Mouse (Mus musculus) granulocyte monocyte progenitor cell, adult 5-6 weeks (primary cell): ENCODE measurements around the gene Shc2. TPM values are rescaled to one million over a fixed set of nuclear protein-coding genes. Genes with fewer than 3 reads are reported as not detected.
A peak's percentile ranks its signal among the peaks of the same experiment; 100 is the strongest.

Experiments used
- ATAC-seq: replicated peaks from 2 replicates; pipeline ENCODE4 v1.8.0; 2016; ENCODE audit warnings: mild to moderate bottlenecking, moderate TSS enrichment, inconsistent platforms; ENCODE audit not compliant: poor library complexity, severe bottlenecking
- total RNA-seq, 2 experiments: library from RNA; stranded (forward) in 1 of 2; stranded (reverse) in 1 of 2; fragments of 200-712, 200-1000 nt in 1 of 2; fragments of >200 nt in 1 of 2; fragmentation: Nextera tagmentation in 1 of 2; gene quantifications; 2 replicates each; pipeline ENCODE4 v1.2.3; 2014 to 2017

Gene Shc2
- total RNA-seq, 2 experiments from 2014 or later = not detected

DNA sequence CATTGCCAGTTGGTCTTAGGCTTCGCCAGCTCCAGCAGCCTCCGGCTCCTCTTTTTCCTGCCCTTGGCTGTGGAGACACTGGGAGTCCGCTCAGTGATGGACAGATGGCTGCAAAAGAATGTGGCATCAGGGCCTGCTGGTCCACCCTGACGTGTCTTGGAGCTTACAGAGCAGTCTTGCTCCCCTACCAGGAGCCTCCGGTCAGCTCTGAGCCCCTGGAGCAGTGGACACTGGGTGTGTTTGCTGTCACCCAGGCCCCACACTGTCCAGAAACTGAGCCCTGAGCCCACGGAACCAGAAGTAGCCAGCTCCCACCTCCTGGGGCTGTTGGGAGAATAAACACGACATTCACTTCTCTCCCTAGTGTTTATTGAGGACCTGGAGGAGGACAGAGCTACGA, 51.5 kb downstream of the Shc2 start:
- no peak for ATAC-seq

- no peak for ATAC-seq
These were observed 52.0 kb downstream of the Shc2 start for GRCm38 (mm10) chr10:79585723-79586122.

DNA sequence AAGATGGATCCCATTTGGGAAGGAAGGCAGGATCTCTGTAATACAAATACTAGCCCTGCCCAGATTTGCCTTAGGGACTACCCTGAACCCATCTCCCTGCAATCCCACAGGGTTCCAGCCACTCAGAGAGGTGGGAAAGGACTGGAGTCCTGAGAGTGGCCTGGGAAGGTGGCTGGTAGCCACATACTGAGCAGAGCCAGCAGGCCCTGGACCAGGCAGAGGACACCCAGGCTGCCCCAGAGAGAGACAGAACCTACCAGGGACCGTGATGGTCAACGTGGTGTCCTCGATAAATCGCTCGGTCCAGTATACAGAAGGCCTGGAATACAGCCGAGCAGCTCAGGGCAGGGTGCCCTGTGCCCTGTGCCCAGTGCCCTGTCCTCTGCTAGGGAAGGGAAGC, 52.6 kb downstream of the Shc2 start:
- ATAC-seq = no peak

DNA sequence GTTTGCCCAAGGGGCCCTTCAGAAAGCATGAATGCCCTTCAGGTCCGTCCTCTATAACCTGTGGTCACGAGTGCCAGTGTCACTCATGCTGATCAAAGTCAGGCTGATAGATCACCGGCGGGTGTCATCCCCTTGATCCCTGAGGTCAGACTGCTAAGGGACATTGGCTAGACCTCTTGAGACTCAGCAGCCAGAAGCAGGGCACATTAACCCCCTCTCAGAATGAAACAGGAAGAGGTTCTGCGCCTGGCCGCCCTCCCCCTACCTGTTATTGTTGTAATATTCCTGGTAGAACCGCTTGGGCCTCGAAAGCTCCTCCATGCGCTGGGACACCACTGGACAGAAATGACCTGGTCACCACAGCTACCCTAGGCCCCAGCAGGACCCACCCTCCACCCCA, 53.3 kb downstream of the Shc2 start:
- ATAC-seq = 0 out of 2 replicates have a peak, but pooled peaks have one; percentile 10

GRCm38 (mm10) chr10:79584021-79584420, 53.7 kb downstream of the Shc2 start:
- no peak for ATAC-seq

DNA sequence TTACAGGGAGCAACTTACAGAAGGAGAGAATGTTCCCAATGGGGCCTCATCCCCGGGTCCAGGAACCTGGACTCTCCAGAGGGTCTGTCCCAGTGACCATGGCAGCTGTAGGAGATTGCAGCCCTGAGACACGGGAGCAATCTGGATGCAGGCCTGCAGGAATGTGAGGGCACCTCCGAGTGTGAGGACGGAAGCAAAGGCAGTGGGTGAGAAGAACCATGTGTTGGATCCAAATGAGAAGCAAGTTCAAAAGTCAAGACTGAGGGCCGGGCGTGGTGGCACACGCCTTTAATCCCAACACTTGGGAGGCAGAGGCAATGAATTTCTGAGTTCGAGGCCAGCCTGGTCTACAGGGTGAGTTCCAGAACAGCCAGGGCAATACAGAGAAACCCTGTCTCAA, 56.2 kb downstream of the Shc2 start:
- no peak for ATAC-seq

DNA sequence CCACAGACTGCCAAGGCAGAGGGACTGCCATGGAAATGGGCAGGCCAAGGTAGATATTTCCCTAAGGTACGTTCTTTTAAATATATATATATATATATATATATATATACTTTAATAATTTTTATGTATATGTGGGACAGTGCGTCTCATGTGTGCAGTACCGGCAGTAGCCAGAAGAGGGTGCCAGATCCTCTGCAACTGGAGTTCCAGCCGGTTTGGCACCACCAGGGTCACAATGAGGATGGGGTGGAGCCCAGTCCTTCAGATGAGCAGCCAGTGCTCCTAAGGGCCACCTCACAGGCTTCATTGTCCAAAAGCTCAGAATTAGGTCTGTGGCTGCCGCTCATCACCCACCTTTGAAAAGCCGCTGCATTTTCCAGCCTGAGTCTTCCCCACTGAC, 56.9 kb downstream of the Shc2 start:
- ATAC-seq = peak; percentile 77

DNA sequence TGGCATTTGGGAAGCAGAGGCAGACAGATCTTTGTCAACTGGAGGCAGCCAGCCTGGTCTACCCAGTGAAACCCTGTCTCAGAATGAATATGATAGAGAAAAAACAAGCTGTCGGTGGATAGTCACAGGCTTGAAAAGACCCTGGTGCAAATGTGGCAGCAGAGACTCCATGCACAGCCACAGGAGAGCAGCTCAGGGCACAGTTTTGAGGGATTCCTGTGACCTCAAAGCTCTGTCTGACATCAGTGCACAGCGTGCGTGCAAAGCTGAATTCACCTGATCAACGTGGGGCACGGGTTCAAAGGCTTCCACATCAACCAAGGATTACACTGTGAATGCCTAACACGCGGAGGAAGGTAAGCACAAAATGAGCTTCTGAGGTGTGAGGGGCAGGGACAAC, 57.4 kb downstream of the Shc2 start:
- ATAC-seq = no peak

DNA sequence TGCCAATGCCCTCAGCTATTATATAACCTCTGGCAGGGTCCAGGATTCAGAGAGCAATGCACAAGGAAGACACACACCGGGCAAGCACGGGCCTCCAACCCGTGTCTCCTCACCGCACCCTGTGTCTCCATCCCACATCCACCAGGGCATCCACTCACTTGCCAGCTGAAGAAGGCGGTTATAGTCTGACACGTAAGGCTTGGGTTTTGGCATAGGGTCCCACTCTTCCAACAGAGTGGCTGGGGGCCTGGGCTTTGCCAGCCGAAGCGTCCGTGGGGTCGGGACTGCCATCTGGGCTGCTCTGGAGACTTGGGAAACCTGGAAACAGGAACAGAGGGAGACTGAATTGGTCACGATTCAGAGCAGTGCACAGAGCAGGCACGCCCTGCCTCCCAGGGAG, 57.9 kb downstream of the Shc2 start:
- ATAC-seq = no peak

DNA sequence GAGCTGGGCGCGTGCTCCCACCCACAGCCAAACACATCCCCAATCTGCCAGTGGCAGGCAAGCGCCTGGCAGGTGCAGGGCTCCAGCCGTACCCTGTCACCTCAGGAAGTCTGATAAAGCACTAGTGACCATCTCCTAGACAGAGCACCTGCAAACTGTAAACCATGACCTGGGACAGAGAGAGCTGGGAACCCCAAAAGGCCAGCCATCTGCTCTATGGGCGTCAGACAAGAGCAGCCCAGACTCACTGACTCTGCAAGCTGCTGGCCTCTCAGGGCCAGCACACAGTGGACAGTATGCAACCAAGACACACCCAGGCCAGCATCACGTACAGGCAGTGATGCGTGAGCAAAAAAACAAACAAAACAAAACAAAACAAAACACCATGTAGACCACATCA, 58.8 kb downstream of the Shc2 start:
- no peak for ATAC-seq

GRCm38 (mm10) chr10:79578276-79578675, 59.4 kb downstream of the Shc2 start:
- ATAC-seq = no peak

DNA sequence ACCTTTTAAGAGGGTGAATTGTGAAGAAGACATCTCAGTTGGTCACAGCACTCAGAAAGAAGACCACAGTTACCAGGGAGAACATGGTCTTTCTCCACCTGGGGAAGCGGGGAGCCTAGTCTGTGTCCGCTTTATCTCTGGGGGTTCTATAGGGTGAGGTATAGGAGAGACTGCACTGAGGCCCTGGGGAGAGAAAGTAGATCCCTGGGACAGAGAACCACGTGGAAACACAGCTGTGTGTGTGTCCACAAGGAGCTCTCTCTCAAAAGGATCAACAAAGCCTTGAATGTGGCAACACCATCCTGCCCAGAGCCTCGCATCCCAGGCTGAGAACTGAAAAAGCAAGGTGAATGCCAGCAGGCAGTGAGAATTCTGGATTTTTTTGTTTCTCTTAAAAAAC, 60.3 kb downstream of the Shc2 start:
- no peak for ATAC-seq

DNA sequence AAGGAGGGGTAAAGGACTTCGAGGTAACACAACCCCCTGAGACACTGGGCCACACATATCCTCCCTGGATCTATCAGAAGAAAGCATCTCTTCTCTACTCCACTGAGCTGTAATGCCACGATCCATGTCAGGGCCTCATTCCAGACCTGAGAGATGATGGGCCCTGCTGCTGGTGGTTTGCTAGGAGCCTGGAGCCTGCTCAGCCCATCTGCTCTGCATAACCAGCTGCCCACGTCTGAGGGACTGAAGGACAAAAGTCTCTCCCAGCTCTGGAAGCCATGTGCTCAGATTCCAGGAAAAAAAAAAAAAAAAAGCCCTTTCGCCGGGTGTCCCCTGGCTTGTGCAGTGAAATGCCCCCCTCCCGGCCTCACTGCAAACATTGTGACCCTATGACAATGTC, 62.0 kb downstream of the Shc2 start:
- no peak for ATAC-seq

DNA sequence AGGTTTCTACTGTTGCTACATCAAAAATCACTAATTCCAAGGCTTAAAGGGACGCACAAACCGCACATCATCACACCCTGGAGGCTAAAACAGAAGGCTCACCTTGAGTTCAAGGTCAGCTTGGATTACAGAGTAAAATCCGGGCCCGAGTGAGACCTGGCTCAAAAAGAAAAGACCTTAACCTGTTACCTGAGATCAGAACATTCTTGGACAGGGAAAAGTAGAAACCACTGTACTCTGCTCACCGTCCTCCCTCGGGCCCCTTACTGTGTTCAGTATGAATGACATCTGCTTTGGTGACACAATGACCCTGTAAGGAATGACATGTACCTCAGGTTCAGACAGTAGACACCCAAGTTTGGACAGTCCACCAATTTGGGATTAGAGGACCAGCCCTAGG, 62.9 kb downstream of the Shc2 start:
- no peak for ATAC-seq

GRCm38 (mm10) chr10:79574350-79574749, 63.4 kb downstream of the Shc2 start:
- ATAC-seq = no peak

GRCm38 (mm10) chr10:79573611-79574010, 64.1 kb downstream of the Shc2 start:
- no peak for ATAC-seq

- no peak for ATAC-seq
These were observed 66.4 kb downstream of the Shc2 start for GRCm38 (mm10) chr10:79571314-79571713.

DNA sequence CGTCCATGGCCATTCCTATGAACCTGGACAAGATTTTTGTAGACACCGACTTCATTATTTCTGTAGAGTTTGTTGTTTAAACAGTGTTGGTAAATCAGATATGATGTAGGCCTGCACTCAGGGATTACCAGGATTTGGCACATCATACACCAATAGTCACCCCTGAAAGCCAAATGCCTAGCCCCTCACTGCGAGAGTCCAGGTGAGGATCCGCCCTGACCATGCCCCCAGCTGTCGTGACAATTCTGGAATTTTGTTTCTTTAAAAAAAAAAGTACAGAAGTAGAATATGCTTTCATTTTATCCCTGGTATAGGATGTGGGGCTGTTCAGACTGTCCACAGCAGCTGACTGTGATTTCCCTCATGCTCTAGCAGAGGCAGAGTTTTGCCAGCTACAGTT, 67.8 kb downstream of the Shc2 start:
- ATAC-seq = no peak

Other genes starting within 250 kb of the Shc2 start
- not detected in 2 replicates for gene Vmn2r83, start 169.2 kb downstream of the Shc2 start, total RNA-seq (2014; fragmentation: Nextera tagmentation)
- not detected in 2 replicates for gene Vmn2r83, start 169.2 kb downstream of the Shc2 start, total RNA-seq (2017)
- 13.9 and 14.8 TPM in 2 replicates for gene Plpp2, start 104.1 kb downstream of the Shc2 start, total RNA-seq (2014; fragmentation: Nextera tagmentation)
- 5.3 and 7.9 TPM in 2 replicates for gene Plpp2, start 104.1 kb downstream of the Shc2 start, total RNA-seq (2017)
- 24.4 and 24.8 TPM in 2 replicates for gene Mier2, start 82.7 kb downstream of the Shc2 start, total RNA-seq (2014; fragmentation: Nextera tagmentation)
- 10.8 and 16.8 TPM in 2 replicates for gene Mier2, start 82.7 kb downstream of the Shc2 start, total RNA-seq (2017)
- not detected in 2 replicates for gene Theg, start 50.6 kb downstream of the Shc2 start, total RNA-seq (2014; fragmentation: Nextera tagmentation)
- not detected in 2 replicates for gene Theg, start 50.6 kb downstream of the Shc2 start, total RNA-seq (2017)
- gene C2cd4c, start 23.9 kb downstream of the Shc2 start, total RNA-seq (2014; fragmentation: Nextera tagmentation) = not detected in 2 replicates
- gene C2cd4c, start 23.9 kb downstream of the Shc2 start, total RNA-seq (2017) = not detected in 2 replicates
- not detected in 2 replicates for gene Odf3l2, start 7.8 kb upstream of the Shc2 start, total RNA-seq (2014; fragmentation: Nextera tagmentation)
- not detected in 2 replicates for gene Odf3l2, start 7.8 kb upstream of the Shc2 start, total RNA-seq (2017)
- gene Madcam1, start 26.6 kb upstream of the Shc2 start, total RNA-seq (2014; fragmentation: Nextera tagmentation) = not detected in 2 replicates
- gene Madcam1, start 26.6 kb upstream of the Shc2 start, total RNA-seq (2017) = not detected in 2 replicates
- gene Tpgs1, start 31.5 kb upstream of the Shc2 start, total RNA-seq (2014; fragmentation: Nextera tagmentation) = 7.4 and 9.7 TPM in 2 replicates
- 8.1 and 14.6 TPM in 2 replicates for gene Tpgs1, start 31.5 kb upstream of the Shc2 start, total RNA-seq (2017)
- gene Cdc34, start 44.3 kb upstream of the Shc2 start, total RNA-seq (2014; fragmentation: Nextera tagmentation) = 110 and 115 TPM in 2 replicates
- 98.7 and 142 TPM in 2 replicates for gene Cdc34, start 44.3 kb upstream of the Shc2 start, total RNA-seq (2017)
- 2.2 TPM in 1 of 2 replicates, not detected in the other for gene Gzmm, start 51.1 kb upstream of the Shc2 start, total RNA-seq (2014; fragmentation: Nextera tagmentation)
- 0.34 TPM in 1 of 2 replicates, not detected in the other for gene Gzmm, start 51.1 kb upstream of the Shc2 start, total RNA-seq (2017)
- gene Bsg, start 66.6 kb upstream of the Shc2 start, total RNA-seq (2014; fragmentation: Nextera tagmentation) = 253 and 319 TPM in 2 replicates
- gene Bsg, start 66.6 kb upstream of the Shc2 start, total RNA-seq (2017) = 278 and 345 TPM in 2 replicates
- gene Hcn2, start 78.7 kb upstream of the Shc2 start, total RNA-seq (2014; fragmentation: Nextera tagmentation) = 0.28 TPM in 1 of 2 replicates, not detected in the other
- 0.39 TPM in 1 of 2 replicates, not detected in the other for gene Hcn2, start 78.7 kb upstream of the Shc2 start, total RNA-seq (2017)
- 28.6 and 56.2 TPM in 2 replicates for gene Polrmt, start 108.7 kb upstream of the Shc2 start, total RNA-seq (2014; fragmentation: Nextera tagmentation)
- gene Polrmt, start 108.7 kb upstream of the Shc2 start, total RNA-seq (2017) = 12.7 and 14.0 TPM in 2 replicates
- not detected in 2 replicates for gene Fgf22, start 117.2 kb upstream of the Shc2 start, total RNA-seq (2014; fragmentation: Nextera tagmentation)
- gene Fgf22, start 117.2 kb upstream of the Shc2 start, total RNA-seq (2017) = not detected in 2 replicates
- gene Rnf126, start 129.0 kb upstream of the Shc2 start, total RNA-seq (2014; fragmentation: Nextera tagmentation) = 32.1 and 64.5 TPM in 2 replicates
- gene Rnf126, start 129.0 kb upstream of the Shc2 start, total RNA-seq (2017) = 17.3 and 28.2 TPM in 2 replicates
- gene Fstl3, start 139.4 kb upstream of the Shc2 start, total RNA-seq (2014; fragmentation: Nextera tagmentation) = 4.6 TPM in 1 of 2 replicates, not detected in the other
- 0.62 and 1.4 TPM in 2 replicates for gene Fstl3, start 139.4 kb upstream of the Shc2 start, total RNA-seq (2017)
- gene Prss57, start 153.0 kb upstream of the Shc2 start, total RNA-seq (2014; fragmentation: Nextera tagmentation) = 172 and 215 TPM in 2 replicates
- 77.4 and 86.7 TPM in 2 replicates for gene Prss57, start 153.0 kb upstream of the Shc2 start, total RNA-seq (2017)
- 80.1 and 110 TPM in 2 replicates for gene Palm, start 155.7 kb upstream of the Shc2 start, total RNA-seq (2014; fragmentation: Nextera tagmentation)
- 35.6 and 48.6 TPM in 2 replicates for gene Palm, start 155.7 kb upstream of the Shc2 start, total RNA-seq (2017)
- gene Misp, start 183.1 kb upstream of the Shc2 start, total RNA-seq (2014; fragmentation: Nextera tagmentation) = 0.34 TPM in 1 of 2 replicates, not detected in the other
- 0.82 TPM in 1 of 2 replicates, not detected in the other for gene Misp, start 183.1 kb upstream of the Shc2 start, total RNA-seq (2017)
- 497 and 526 TPM in 2 replicates for gene Ptbp1, start 216.5 kb upstream of the Shc2 start, total RNA-seq (2014; fragmentation: Nextera tagmentation)
- 211 and 216 TPM in 2 replicates for gene Ptbp1, start 216.5 kb upstream of the Shc2 start, total RNA-seq (2017)
- gene Prtn3, start 236.6 kb upstream of the Shc2 start, total RNA-seq (2014; fragmentation: Nextera tagmentation) = 2,258 and 3,780 TPM in 2 replicates
- 1,097 and 1,536 TPM in 2 replicates for gene Prtn3, start 236.6 kb upstream of the Shc2 start, total RNA-seq (2017)
- 72.1 and 111 TPM in 2 replicates for gene Plppr3, start 236.7 kb upstream of the Shc2 start, total RNA-seq (2014; fragmentation: Nextera tagmentation)
- 91.6 and 112 TPM in 2 replicates for gene Plppr3, start 236.7 kb upstream of the Shc2 start, total RNA-seq (2017)
- gene Elane, start 248.3 kb upstream of the Shc2 start, total RNA-seq (2014; fragmentation: Nextera tagmentation) = 5,751 and 6,009 TPM in 2 replicates
- 2,814 and 3,772 TPM in 2 replicates for gene Elane, start 248.3 kb upstream of the Shc2 start, total RNA-seq (2017)